Mouse (Mus musculus) liver, embryonic 13.5 days (tissue): ENCODE measurements around the gene Uvrag. TPM values are rescaled to one million over a fixed set of nuclear protein-coding genes. Genes with fewer than 3 reads are reported as not detected.
A peak's percentile ranks its signal among the peaks of the same experiment; 100 is the strongest.

Experiments
- ATAC-seq: fragments of 200-750 bp; cut with Nextera tagmentation; 2 replicates; pipeline ENCODE4 v1.8.0; 2017; ENCODE audit warnings: low read depth, mild to moderate bottlenecking, moderate number of reproducible peaks, moderate library complexity
- DNase-seq: peaks from one replicate; pipeline ENCODE4 v3.0.0; 2022
- H3K27ac ChIP-seq: fragments of 300-500 bp; sonication (generic); 2 replicates; pipeline ENCODE4 v1.5.1; 2015; ENCODE audit warnings: moderate library complexity, mild to moderate bottlenecking, inconsistent platforms
- H3K27me3 ChIP-seq: fragments of 300-500 bp; sonication (generic); 2 replicates; pipeline ENCODE4 v1.6.1; 2015; ENCODE audit warnings: mild to moderate bottlenecking, inconsistent platforms
- H3K36me3 ChIP-seq: fragments of 300-500 bp; sonication (generic); 2 replicates; pipeline ENCODE4 v1.6.1; 2015; ENCODE audit warnings: mild to moderate bottlenecking, inconsistent platforms
- H3K4me1 ChIP-seq: fragments of 300-500 bp; sonication (generic); replicated peaks from 2 replicates; pipeline ENCODE4 v1.6.1; 2015; ENCODE audit warnings: inconsistent platforms
- H3K4me2 ChIP-seq: fragments of 300-500 bp; sonication (generic); 2 replicates; pipeline ENCODE4 v1.6.1; 2015; ENCODE audit warnings: inconsistent platforms, mild to moderate bottlenecking, moderate library complexity
- H3K4me3 ChIP-seq: fragments of 300-500 bp; sonication (generic); replicated peaks from 2 replicates; pipeline ENCODE4 v1.5.1; 2015; ENCODE audit warnings: mild to moderate bottlenecking, inconsistent platforms
- H3K9ac ChIP-seq: fragments of 300-500 bp; sonication (generic); 2 replicates; pipeline ENCODE4 v1.6.1; 2015; ENCODE audit warnings: mild to moderate bottlenecking, inconsistent platforms
- H3K9me3 ChIP-seq: fragments of 300-500 bp; sonication (generic); replicated peaks from 2 replicates; pipeline ENCODE4 v1.6.1; 2016; ENCODE audit warnings: inconsistent platforms
- WGBS: fragments of 180-500 bp; shearing (Covaris S2); methylation state at CpG from one replicate; pipeline ENCODE4 v1.1.7; 2015; ENCODE audit not compliant: insufficient replicate concordance; 5-methylcytosine and 5-hydroxymethylcytosine counted together
- polyA plus RNA-seq: library from polyadenylated mRNA; unstranded; fragments of >200 nt; fragmentation: Nextera tagmentation; extraction: Ambion mirVana; gene quantifications from 2 replicates; pipeline ENCODE4 v1.2.1, GENCODE M21; 2015

Gene Uvrag
- polyA plus RNA-seq, 1 experiment from 2014 or later = 8.9 TPM

- Histone ChIP-seq H3K36me3 (0 out of 2 replicates have a peak, but pooled peaks cover 4% of the 10 kb centered on the region), H3K27me3 (no peaks in the 10 kb centered on the region), H3K4me1 (peaks cover 46% of the 10 kb centered on the region), H3K4me2 (no peak overlapping the region), H3K27ac (no peak overlapping the region), H3K4me3 (no peak overlapping the region), H3K9me3 (no peaks in the 10 kb centered on the region), H3K9ac (no peak overlapping the region)
- 49% methylated on average over 11 of the region's 11 CpGs for WGBS
- DNase-seq (no peak), ATAC-seq (no peak)
Measured at GRCm38 (mm10) chr7:99153686-99154202, 12.8 kb upstream of the Uvrag start.

- Histone ChIP-seq H3K27ac (no peak overlapping the region), H3K4me1 (peaks cover 39% of the 10 kb centered on the region), H3K9me3 (no peaks in the 10 kb centered on the region), H3K4me2 (no peak overlapping the region), H3K27me3 (no peaks in the 10 kb centered on the region), H3K9ac (no peak overlapping the region), H3K36me3 (no peaks in the 10 kb centered on the region), H3K4me3 (no peak overlapping the region)
- ATAC-seq (no peak), DNase-seq (no peak)
- 66% methylated on average over 8 of the region's 8 CpGs for WGBS
Measured at GRCm38 (mm10) chr7:99152756-99153155, 11.8 kb upstream of the Uvrag start.

- no peaks in the 10 kb centered on the region for H3K9me3 ChIP-seq
- H3K4me2 ChIP-seq = no peak overlapping the region
- WGBS = 3% methylated on average over 7 of the region's 7 CpGs
- H3K9ac ChIP-seq = no peak overlapping the region
- H3K27me3 ChIP-seq = no peaks in the 10 kb centered on the region
- H3K27ac ChIP-seq = no peak overlapping the region
- peak; percentile 68 for ATAC-seq
- H3K36me3 ChIP-seq = no peaks in the 10 kb centered on the region
- H3K4me3 ChIP-seq = no peak overlapping the region
- DNase-seq = peak; percentile 87
- H3K4me1 ChIP-seq = peaks cover 26% of the 10 kb centered on the region
Measured at GRCm38 (mm10) chr7:99151342-99151741, 10.4 kb upstream of the Uvrag start.

GRCm38 (mm10) chr7:99149017-99149416, 8.1 kb upstream of the Uvrag start:
- Histone ChIP-seq H3K9ac (no peak overlapping the region), H3K27ac (no peak overlapping the region), H3K4me3 (no peak overlapping the region), H3K4me1 (peaks cover 19% of the 10 kb centered on the region), H3K27me3 (no peaks in the 10 kb centered on the region), H3K9me3 (no peaks in the 10 kb centered on the region), H3K36me3 (no peaks in the 10 kb centered on the region), H3K4me2 (no peak overlapping the region)
- DNase-seq = no peak
- no peak for ATAC-seq
- 6% methylated on average over 1 of the region's 1 CpGs for WGBS

- no peak overlapping the region for H3K27ac ChIP-seq
- ATAC-seq = no peak
- H3K9ac ChIP-seq = no peak overlapping the region
Measured at GRCm38 (mm10) chr7:99147494-99147893, 6.6 kb upstream of the Uvrag start.

GRCm38 (mm10) chr7:99146906-99147305, 6.0 kb upstream of the Uvrag start:
- H3K27ac ChIP-seq = no peak overlapping the region
- 0 out of 2 replicates have a peak, but pooled peaks cover 3% of the 10 kb centered on the region for H3K27me3 ChIP-seq
- no peaks in the 10 kb centered on the region for H3K36me3 ChIP-seq
- WGBS = 39% methylated on average over 7 of the region's 7 CpGs
- ATAC-seq = no peak
- DNase-seq = no peak
- peaks cover 23% of the 10 kb centered on the region for H3K4me1 ChIP-seq
- no peak overlapping the region for H3K4me2 ChIP-seq
- H3K9ac ChIP-seq = no peak overlapping the region
- H3K4me3 ChIP-seq = no peak overlapping the region
- no peaks in the 10 kb centered on the region for H3K9me3 ChIP-seq

More at GRCm38 (mm10) chr7:99147494-99147893, 6.6 kb upstream of the Uvrag start:
- Histone ChIP-seq H3K9me3 (no peaks in the 10 kb centered on the region), H3K4me1 (peaks cover 18% of the 10 kb centered on the region), H3K4me2 (no peak overlapping the region), H3K27me3 (0 out of 2 replicates have a peak, but pooled peaks cover 3% of the 10 kb centered on the region), H3K36me3 (no peaks in the 10 kb centered on the region), H3K4me3 (no peak overlapping the region)
- 69% methylated on average over 7 of the region's 7 CpGs for WGBS
- no peak for DNase-seq

GRCm38 (mm10) chr7:99146011-99146410, 5.1 kb upstream of the Uvrag start:
- Histone ChIP-seq H3K9ac (no peak overlapping the region), H3K4me1 (peaks cover 28% of the 10 kb centered on the region), H3K9me3 (no peaks in the 10 kb centered on the region), H3K4me2 (no peak overlapping the region), H3K27me3 (0 out of 2 replicates have a peak, but pooled peaks cover 3% of the 10 kb centered on the region), H3K4me3 (no peak overlapping the region), H3K36me3 (no peaks in the 10 kb centered on the region), H3K27ac (peak overlapping the region; percentile 24; the same call in 1 of the 2 replicates)
- DNase-seq (no peak), ATAC-seq (no peak)
- WGBS = 29% methylated on average over 7 of the region's 7 CpGs

- ATAC-seq (no peak), DNase-seq (no peak)
- 60% methylated on average over 11 of the region's 11 CpGs for WGBS
- H3K4me1 ChIP-seq = peaks cover 34% of the 10 kb centered on the region
- no peak overlapping the region for H3K27ac ChIP-seq
- H3K36me3 ChIP-seq = no peaks in the 10 kb centered on the region
- H3K9ac ChIP-seq = no peak overlapping the region
- H3K9me3 ChIP-seq = no peaks in the 10 kb centered on the region
- no peak overlapping the region for H3K4me2 ChIP-seq
- H3K4me3 ChIP-seq = no peak overlapping the region
- H3K27me3 ChIP-seq = 0 out of 2 replicates have a peak, but pooled peaks cover 3% of the 10 kb centered on the region
Measured at GRCm38 (mm10) chr7:99144616-99145015, 3.7 kb upstream of the Uvrag start.

GRCm38 (mm10) chr7:99143244-99143643, 2.3 kb upstream of the Uvrag start:
- Histone ChIP-seq H3K27me3 (0 out of 2 replicates have a peak, but pooled peaks cover 3% of the 10 kb centered on the region), H3K4me2 (no peak overlapping the region), H3K9ac (no peak overlapping the region), H3K4me1 (peaks cover 45% of the 10 kb centered on the region), H3K4me3 (no peak overlapping the region), H3K36me3 (no peaks in the 10 kb centered on the region), H3K27ac (no peak overlapping the region), H3K9me3 (no peaks in the 10 kb centered on the region)
- 53% methylated on average over 3 of the region's 3 CpGs for WGBS
- ATAC-seq (no peak), DNase-seq (no peak)

- no peaks in the 10 kb centered on the region for H3K9me3 ChIP-seq
- peak overlapping the region; percentile 99 for H3K4me3 ChIP-seq
- no peaks in the 10 kb centered on the region for H3K36me3 ChIP-seq
- H3K27me3 ChIP-seq = 0 out of 2 replicates have a peak, but pooled peaks cover 3% of the 10 kb centered on the region
- WGBS = 34% methylated on average over 12 of the region's 12 CpGs
- peak overlapping the region; percentile 60 for H3K9ac ChIP-seq
- H3K4me2 ChIP-seq = peak overlapping the region; percentile 94
- no peak for DNase-seq
- no peak overlapping the region for H3K27ac ChIP-seq
- ATAC-seq = no peak
- H3K4me1 ChIP-seq = peaks cover 45% of the 10 kb centered on the region
Measured at GRCm38 (mm10) chr7:99141919-99142606, 1.1 kb upstream of the Uvrag start.

- peaks cover 36% of the 10 kb centered on the region for H3K4me1 ChIP-seq
- H3K27me3 ChIP-seq = 0 out of 2 replicates have a peak, but pooled peaks cover 3% of the 10 kb centered on the region
- H3K27ac ChIP-seq = peak overlapping the region; percentile 82
- ATAC-seq (peak; percentile 3; the same call in 1 of the 2 replicates), DNase-seq (no peak)
- H3K9me3 ChIP-seq = no peaks in the 10 kb centered on the region
- WGBS = under 1% methylated on average over 39 of the region's 39 CpGs
- peak overlapping the region; percentile 94 for H3K9ac ChIP-seq
- peaks cover 8% of the 10 kb centered on the region; the same call in 1 of the 2 replicates for H3K36me3 ChIP-seq
- peak overlapping the region; percentile 94 for H3K4me2 ChIP-seq
- H3K4me3 ChIP-seq = peak overlapping the region; percentile 99
Measured at GRCm38 (mm10) chr7:99140511-99140910, 430 bp downstream of the Uvrag start.
